Mouse (Mus musculus): Measurements from ENCODE around the gene Nxt1. TPM values are rescaled to one million over a fixed set of nuclear protein-coding genes. Genes with fewer than 3 reads are reported as not detected.

Nxt1 gene
- polyA plus RNA-seq (2012; rRNA removed): 35.2 and 39.2 TPM in 2 replicates

DNA sequence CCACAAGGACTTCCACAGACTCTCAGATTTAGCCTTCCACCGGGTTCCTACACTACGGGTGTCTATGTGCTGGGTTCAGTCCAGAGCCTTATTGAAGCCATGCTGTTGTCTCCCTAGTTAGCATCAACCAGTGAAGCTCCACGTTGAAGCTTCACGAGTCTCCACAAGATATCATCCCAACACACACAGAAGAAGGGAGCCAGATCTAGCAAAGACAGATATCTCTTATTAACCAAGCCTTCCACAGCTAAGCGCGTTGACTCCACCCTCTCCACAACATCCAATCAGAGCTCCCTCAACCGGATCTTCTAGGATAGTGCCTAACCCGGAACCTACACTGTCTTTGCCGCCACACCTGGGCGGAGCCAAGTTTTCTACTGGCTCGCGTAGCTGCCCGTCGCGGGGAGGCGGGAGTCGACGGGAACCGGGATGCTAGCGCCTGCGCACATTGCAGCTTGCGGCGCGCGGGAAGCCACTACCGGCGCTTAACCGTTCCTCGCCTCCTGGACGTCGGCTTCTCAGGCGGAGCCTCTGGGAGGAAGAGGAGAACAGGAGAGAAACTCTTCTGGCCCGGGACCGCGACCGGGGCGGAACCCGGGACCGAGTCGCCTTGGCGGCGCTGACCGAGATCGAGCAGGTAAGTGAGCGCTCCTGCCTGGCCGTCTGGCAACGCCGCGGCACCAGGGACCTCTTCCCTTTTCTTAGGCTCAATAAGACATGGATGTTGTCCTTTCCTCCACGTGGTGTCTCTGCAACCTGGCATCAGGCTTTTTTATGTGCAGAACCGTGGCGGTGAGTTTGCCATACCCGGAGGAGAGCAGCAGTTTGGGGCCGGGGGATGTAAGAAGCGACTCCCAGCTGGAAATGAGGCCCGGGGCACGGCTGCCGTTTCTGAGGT lies at the start of gene Nxt1:
Gene Nxt1, plus strand, starts transcription at position 403 of the 898 bp plus-strand sequence.

DNA sequence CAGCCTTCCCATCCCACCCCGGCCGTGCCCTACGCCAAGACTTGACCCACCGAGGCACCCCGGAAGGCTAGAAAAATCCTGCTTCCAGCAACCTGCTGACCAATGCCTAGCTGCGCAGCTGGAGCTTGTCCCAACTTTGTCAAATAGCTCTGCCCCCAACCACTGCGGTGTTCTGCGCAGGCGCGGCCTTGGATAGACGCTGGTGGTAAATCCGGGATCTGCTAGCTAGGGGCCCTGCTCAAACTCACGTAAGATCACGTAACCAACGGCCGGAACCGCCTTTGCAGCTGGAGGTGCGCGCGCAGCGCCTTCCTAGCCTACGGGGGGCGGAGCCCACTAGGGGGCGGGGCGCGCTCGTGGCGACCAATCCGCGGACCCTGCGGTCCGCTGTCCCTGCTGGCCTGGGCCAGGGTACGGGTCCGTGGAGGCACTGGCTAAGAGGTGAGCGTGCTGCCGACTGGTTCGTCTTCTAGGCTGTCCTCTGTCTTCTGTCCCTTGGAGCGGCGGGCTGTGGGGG lies 8.4 kb downstream of the Nxt1 start, which contains the start of gene Gzf1:
Gene Gzf1, plus strand, starts transcription at position 249 of the 517 bp plus-strand sequence.

Other genes starting within 250 kb of the Nxt1 start
- 7.2 and 7.4 TPM in 2 replicates for gene Cd93, start 229.0 kb upstream of the Nxt1 start, polyA plus RNA-seq (2012; rRNA removed)
- gene Gzf1, start 8.4 kb downstream of the Nxt1 start, polyA plus RNA-seq (2012; rRNA removed): 14.7 and 15.1 TPM in 2 replicates
- gene Napb, start 59.9 kb downstream of the Nxt1 start, polyA plus RNA-seq (2012; rRNA removed): 67.8 and 72.4 TPM in 2 replicates
- gene Cstl1, start 77.8 kb downstream of the Nxt1 start, polyA plus RNA-seq (2012; rRNA removed): 0.19 TPM in 1 of 2 replicates, not detected in the other
- gene Cst11, start 98.9 kb downstream of the Nxt1 start, polyA plus RNA-seq (2012; rRNA removed): not detected in 2 replicates
- not detected in 2 replicates for gene 8030411F24Rik, start 109.4 kb downstream of the Nxt1 start, polyA plus RNA-seq (2012; rRNA removed)
- gene Cst12, start 116.8 kb downstream of the Nxt1 start, polyA plus RNA-seq (2012; rRNA removed): 0.16 and 0.25 TPM in 2 replicates
- gene Cst8, start 126.2 kb downstream of the Nxt1 start, polyA plus RNA-seq (2012; rRNA removed): not detected in 2 replicates
- gene Cst13, start 147.5 kb downstream of the Nxt1 start, polyA plus RNA-seq (2012; rRNA removed): not detected in 2 replicates
- gene Cst9, start 162.5 kb downstream of the Nxt1 start, polyA plus RNA-seq (2012; rRNA removed): not detected in 2 replicates
- not detected in 2 replicates for gene 9230104L09Rik, start 192.4 kb downstream of the Nxt1 start, polyA plus RNA-seq (2012; rRNA removed)
- 687 and 831 TPM in 2 replicates for gene Cst3, start 203.1 kb downstream of the Nxt1 start, polyA plus RNA-seq (2012; rRNA removed)

Measured in central nervous system, embryonic 18 days (tissue).